Mouse (Mus musculus): ENCODE data around the gene Nudt4. TPM values are rescaled to one million over a fixed set of nuclear protein-coding genes. Genes with fewer than 3 reads are reported as not detected.

Gene Nudt4
- polyA plus RNA-seq, 1 experiment, result 83.8 TPM

DNA sequence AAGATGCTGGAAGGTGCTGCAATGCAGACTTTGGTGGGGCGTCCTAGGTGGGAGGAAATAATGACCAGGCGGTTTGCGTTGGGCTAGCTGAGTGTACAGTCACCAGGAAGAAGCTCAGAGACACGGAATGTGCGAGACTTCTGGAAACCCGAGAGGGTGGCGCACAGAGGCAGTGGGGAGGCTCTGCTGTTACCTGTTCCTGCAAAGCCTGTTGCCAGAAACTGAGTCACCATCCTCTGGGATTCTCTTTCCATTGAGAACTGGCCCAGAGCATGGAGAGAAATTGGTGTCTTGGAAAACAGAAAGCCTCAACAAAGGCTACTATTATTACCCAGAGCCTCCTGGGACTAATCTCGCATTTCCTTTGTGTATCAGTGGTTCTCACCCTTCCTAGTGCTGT is 55.8 kb downstream of the Nudt4 start:
- DNase-seq (ENCODE audit: extremely low spot score in 1 of 2, low spot score in 1 of 2), result no peak

DNA sequence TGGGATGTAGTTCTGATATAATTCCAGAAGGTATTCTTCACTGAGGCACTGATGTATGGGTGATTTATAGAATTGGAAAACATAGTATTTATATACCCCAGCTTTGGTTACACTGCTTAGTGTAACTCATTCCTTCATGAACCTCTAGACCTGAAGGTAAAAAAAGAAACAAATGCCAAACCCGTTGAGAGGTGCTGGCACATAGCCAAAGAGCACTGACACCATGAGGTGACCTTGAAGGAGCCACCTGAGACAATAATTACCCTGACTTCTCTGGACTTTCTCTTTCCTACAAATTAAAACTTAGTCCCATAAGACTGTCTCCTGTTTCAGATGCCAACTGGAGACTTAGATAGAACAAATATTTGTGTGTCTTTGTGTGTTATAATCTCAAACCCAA is 59.6 kb downstream of the Nudt4 start:
- DNase-seq (ENCODE audit: extremely low spot score in 1 of 2, low spot score in 1 of 2), result no peak

DNA sequence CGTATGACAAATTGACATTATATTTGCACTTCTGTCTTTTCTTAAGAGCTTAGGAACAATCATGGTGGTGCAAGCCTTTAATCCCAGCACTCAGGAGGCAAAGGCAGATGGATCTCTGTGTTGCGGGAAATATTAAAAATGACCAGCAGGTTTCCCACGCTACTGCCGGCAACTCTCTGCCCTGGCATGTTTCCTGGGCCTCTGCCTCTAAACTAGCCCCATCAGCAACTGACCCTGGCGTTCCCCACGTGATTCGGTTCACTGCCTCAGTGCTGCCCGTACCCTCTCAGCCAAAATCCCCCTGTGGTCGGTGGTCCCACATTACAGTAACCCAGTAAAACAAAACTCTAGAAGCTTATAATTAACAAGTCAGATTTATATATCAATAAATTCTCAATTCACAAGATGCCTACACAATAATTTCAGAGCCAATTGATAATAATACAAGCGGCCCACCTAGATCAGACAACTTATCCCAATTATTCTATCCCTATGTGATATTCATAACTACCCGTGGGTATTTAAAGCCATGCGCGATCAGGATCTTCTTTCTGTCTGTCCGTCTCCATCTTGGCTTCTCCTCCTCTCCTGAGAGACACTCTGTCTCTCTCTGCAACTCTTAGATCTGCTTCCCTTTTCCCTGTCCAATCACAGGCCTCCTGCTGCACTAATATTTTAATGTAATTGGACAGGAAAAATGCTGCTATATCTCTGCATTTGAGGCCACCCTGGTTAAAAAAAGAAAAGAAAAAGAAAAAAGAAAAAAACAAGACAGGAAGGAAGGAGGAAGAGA is 60.3 kb downstream of the Nudt4 start:
- DNase-seq (ENCODE audit: extremely low spot score in 1 of 2, low spot score in 1 of 2), result no peak

DNA sequence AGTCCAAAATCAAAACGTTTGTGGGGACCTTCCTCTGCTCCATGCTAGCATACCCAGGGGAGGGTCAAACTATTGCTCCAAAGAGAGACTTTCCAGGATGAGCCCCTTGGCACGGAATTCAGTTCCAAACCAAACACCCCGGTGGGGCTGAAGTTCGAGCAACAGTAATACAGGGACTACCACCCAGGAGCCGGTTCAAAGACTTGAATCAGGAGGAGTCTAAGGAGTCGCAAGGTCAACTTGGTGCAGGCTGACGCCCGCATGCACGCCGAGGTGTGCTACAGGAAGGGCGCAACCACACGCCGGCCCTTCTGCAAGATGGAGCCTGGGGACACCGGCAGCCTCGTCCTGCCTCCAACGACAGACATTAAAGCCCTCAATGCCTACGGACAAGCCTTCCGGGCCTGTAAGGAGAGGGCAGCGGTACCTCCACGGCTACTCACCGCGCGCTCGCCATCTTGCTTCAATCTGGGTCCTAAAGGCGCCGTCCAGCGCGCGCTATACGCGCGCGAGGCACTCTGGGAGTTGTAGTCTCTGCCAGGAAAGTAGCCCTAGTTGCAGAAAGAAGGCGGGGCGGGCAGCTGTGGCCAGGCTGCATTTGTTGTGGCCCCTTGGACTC is 62.4 kb downstream of the Nudt4 start, which contains the start of gene Mrpl42:
Mrpl42 (minus strand) TSS at position 478 of the 619 bp plus-strand sequence.
- DNase-seq (ENCODE audit: extremely low spot score in 1 of 2, low spot score in 1 of 2), result peak; percentile 71 to 90

DNA sequence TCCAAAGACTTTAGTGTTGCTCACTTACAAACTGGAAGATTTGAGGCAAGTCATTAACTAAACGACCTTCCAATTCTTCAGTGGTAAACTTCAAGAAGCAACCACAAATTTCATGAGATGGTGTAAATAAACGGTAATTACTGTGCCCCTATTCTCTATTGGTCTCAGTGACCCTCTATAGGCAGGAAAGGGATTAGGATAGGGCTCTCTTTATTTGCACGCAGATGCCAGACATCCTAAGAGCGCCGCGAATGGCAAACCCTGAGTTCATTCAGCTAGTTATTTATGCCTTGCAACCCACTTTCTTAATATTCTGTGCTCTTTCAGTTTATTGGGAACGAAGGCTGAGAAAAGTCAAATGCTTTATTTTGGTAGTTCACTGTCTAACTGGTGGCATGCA is 62.9 kb downstream of the Nudt4 start:
- no peak for DNase-seq (ENCODE audit: extremely low spot score in 1 of 2, low spot score in 1 of 2)

Other genes starting within 250 kb of the Nudt4 start
- gene Cradd, start 240.0 kb downstream of the Nudt4 start, polyA plus RNA-seq (2012; rRNA removed), result 7.1 and 8.6 TPM in 2 replicates
- 21.2 and 25.0 TPM in 2 replicates for gene Socs2, start 147.0 kb downstream of the Nudt4 start, polyA plus RNA-seq (2012; rRNA removed)
- gene Mrpl42, start 62.2 kb downstream of the Nudt4 start, polyA plus RNA-seq (2012; rRNA removed), result 141 and 147 TPM in 2 replicates
- 165 and 182 TPM in 2 replicates for gene Ube2n, start 49.0 kb downstream of the Nudt4 start, polyA plus RNA-seq (2012; rRNA removed)
- gene Anapc15-ps, start 109.3 kb upstream of the Nudt4 start, polyA plus RNA-seq (2012; rRNA removed), result 1.3 TPM in 1 of 2 replicates, not detected in the other